Mouse (Mus musculus) lung, postnatal 14 days (tissue): ENCODE measurements around the gene Dnah2.
A peak's percentile ranks its signal among the peaks of the same experiment; 100 is the strongest.

ENCODE experiments used
- DNase-seq: peaks from one replicate; pipeline ENCODE4 v3.0.0; 2021

Dnah2 gene

DNA sequence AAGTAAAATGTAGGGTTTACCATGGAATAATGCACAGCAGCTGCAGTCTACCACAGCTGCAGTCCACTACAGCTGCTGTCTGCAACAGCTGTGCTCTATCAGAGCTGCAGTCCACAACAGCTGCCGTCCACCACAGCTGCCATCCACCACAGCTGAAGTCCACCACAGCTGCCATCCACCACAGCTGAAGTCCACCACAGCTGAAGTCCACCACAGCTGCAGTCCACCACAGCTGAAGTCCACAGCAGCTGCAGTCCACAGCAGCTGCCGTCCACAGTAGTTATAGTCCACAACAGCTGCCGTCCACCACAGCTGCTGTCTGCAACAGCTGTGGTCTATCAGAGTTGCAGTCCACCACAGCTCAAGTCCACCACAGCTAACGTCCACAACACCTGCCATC is 89.0 kb downstream of the Dnah2 start:
- no peak for DNase-seq

DNA sequence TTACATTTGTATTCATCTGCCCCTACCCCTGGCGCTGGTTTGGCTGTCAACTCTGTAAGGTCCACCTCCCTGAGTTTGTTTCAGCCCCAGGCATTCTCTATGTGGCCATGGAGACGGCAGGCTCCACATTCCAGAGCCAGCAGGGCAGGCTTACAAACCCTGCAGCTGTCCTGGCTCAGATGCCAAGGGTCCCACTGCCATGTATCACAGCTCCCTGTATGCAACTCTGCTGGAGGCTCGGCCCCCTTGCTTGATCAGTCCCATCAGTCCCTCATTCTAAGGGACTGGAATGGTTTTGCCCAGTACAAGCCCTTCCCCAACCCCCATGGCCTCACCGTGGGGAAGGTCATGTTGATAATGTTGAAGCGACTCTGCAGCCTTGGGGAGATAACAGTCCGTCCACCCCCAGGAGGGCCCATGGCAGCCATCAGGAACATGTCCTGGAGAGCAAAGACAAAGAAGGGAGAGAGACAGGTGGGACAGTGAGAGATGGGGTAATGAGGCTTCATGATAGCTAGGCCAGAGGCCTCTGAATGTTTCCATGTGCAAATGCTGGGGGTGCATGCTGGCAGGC is 91.8 kb downstream of the Dnah2 start:
- no peak for DNase-seq

DNA sequence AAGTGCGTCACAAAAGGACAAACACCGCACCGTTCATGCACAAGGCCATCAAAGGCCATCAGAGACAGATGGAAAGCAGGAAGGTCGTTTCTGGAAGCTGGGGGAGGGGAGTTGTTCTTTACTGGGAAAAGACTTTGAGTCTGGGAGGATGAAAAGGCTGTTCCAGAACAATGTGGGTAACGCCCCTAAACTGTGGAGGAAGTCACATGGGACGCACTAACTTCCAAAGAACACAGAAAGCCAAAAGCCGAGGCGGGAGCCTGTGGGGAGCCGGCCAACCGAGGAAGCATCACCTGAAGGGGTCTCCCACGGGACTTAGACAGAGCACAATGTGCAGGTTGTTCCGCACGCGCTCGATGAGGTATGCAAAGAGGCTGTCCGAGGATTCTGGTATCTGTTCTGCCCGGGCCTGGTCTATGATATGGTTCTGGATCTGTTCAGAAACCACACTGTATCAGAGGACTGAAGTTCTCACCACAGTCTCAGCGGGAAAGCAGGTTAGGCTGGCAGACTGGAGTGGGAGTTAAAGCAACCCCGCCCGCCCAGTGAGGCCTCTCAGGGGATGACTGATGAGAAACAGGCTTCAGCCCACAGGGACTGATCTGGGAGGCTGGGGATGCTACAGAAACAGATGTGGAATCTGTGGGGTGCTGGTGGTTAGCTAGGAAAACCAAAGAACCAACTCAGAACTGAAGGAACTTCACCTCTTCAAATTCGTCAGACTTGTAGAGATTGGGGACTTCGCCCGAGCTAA is 96.6 kb downstream of the Dnah2 start:
- DNase-seq: peak; percentile 46

GRCm38 (mm10) chr11:69447299-69447698 is 101.6 kb downstream of the Dnah2 start:
- DNase-seq: no peak

DNA sequence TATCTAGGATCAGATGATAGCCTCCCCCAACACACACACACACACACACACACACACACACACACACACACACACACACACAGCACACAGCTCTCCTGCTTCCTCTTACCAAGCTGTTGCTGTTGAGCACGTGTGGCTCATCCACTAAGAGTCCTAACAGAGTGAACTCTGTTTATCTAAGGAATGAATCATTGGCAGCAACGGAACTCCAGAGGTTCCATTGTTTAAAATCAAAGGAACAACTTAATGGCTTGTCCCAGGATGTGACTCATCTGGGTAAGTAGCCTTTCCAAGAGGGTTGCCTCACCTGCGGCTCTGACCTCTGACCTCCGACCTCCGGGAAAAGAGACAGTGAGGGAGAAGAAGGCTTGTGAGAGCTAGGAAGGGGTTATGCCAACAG is 105.6 kb downstream of the Dnah2 start:
- DNase-seq: peak; percentile 60

- DNase-seq: no peak
These were observed 111.6 kb downstream of the Dnah2 start for GRCm38 (mm10) chr11:69437291-69437690.

- no peak for DNase-seq
These were observed 115.7 kb downstream of the Dnah2 start for GRCm38 (mm10) chr11:69433189-69433588.

DNA sequence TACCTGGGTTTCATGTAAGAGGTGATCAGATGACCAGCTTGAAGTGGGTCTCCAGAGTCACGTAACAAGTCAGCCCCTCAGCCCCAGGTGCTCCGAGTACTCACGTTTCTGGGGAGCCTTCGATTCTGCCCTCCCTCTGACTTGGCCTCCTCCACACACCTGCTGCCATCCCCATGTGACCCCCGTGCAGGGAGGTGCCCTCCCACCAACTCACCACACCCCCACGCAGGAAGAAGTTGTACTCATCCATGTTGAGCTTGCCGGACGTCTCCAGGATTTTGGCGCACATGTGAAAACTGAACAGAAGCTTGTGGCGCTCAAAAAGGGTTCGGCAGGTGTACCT is 116.3 kb downstream of the Dnah2 start:
- no peak for DNase-seq

DNA sequence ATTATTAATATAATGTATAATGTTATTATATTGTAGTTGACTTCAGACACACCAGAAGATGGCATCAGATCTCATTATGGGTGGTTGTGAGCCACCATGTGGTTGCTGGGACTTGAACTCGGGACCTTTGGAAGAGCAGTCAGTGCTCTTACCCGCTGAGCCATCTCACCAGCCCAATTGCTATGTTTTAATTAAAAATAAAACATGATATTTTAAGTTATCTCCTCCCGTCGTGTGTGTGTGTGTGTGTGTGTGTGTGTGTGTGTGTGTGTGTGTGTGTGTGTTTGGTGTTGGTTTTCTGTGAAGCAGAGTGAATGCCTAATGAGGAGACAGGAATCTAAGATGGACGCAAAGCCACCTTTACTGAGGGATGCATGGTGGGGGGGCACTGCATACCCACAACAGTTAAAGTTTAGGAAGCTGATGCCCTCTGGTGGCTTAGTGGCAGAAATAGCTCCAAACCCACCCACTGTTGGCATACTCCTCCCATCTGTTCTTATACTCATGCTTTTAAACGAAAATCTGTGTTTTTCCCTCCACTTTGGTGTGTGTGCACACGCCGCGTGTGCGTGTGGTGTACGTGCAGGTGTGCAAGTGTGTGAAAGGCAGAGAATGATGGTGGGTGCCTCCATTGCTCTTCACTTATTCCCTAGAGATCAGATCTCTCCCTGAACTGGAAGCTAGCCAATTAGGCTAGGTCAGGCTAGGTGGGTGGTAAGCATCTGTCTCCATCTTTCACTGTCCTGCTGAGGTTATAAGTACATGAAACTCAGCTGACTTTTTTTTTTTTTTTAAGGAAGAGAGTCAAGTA is 116.9 kb downstream of the Dnah2 start:
- peak; percentile 82 for DNase-seq

GRCm38 (mm10) chr11:69430631-69431030 is 118.3 kb downstream of the Dnah2 start:
- DNase-seq: no peak

- DNase-seq: peak; percentile 57
These were observed 119.6 kb downstream of the Dnah2 start for GRCm38 (mm10) chr11:69429313-69429712.

GRCm38 (mm10) chr11:69428751-69429150 is 120.2 kb downstream of the Dnah2 start:
- DNase-seq: peak; percentile 76

- no peak for DNase-seq
These were observed 122.7 kb downstream of the Dnah2 start for GRCm38 (mm10) chr11:69426246-69426645.

GRCm38 (mm10) chr11:69423885-69424284 is 125.0 kb downstream of the Dnah2 start:
- DNase-seq: no peak

- DNase-seq: no peak
These were observed 126.1 kb downstream of the Dnah2 start for GRCm38 (mm10) chr11:69422842-69423241.

DNA sequence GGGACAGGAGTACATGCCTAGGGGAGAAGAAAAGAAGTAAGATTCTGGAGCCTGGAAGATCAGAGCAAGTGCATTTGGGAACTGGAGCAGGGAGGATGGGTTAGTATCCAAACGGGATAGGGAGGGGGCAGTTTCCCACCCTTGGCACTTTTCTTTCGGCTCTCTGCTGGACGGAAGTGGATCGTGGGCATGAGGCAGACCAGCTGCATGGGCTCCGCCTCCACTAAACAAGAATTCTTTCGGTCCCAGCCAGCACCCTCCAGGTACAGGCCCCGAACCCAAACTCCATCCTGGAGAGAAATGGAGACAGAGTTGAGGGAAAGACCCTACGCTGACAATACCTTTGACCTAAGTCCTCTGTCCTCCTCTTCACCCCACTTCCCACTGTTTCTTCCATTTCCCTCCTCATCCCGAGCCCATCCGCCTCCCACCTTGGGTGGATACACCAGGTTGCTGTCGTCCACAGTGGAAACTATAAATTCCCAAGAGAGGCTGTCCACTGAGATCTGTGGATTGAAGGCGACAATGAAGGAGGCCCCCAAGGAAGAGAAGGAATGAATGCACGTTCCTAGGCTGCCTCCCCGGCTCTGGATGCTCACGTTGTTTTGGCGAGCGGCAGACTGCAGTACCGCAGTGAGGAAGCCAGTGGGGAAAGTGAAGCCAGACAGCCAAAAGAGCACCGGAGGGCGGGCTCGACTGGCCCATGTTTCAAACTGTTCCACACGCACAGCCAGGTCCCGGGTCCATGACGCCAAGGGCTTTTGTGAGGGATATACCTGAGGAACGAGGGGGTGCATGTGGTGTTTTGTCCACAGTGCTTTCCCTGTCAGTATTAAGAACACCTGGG is 127.6 kb downstream of the Dnah2 start:
- DNase-seq: no peak

DNA sequence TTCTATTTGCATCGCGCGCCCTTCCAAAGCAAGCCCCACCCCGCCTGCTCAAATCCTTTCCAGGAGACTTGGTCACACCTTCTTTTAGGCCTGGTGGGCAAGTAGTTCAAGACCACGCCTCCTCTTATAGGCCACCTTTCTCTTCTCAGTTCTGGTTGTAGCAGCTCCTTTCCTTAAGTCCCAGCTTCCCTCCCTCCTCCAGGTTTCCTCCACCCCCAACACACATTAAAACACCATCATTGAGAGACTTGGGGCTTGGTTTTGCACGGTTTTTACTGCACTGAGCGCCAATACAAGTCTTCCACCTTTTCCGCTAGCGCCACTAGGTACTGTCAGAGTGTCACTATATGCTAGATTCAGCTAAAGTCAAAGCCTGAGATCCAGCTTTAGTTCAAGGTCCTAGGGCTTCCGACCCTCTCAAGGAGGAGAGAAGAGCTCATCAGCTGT is 128.3 kb downstream of the Dnah2 start:
- no peak for DNase-seq

- peak; percentile 74 for DNase-seq
These were observed 128.9 kb downstream of the Dnah2 start for GRCm38 (mm10) chr11:69419813-69420553.

DNA sequence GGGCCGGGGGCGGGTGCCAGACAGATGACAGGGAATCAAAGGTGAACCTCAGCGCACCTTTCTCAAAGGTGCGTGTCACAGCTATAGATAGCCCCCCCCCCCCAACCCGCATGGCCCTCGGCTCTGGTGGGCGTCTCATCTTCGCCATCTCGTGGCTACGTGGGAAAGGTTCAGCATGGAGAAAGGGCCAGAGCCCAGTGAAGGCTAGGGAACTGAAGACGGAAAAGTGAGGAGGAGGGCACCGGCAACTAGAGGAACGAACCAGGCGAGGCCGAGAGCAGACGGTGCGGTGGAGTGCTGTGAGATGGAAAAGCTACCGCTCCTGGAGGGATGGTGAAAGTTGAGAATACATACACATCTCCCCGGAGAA is 129.5 kb downstream of the Dnah2 start:
- peak; percentile 59 for DNase-seq

GRCm38 (mm10) chr11:69418481-69419442 is 130.1 kb downstream of the Dnah2 start:
- DNase-seq: peak; percentile 90
